Mouse (Mus musculus): ENCODE measurements around the gene Aplp2. TPM values are rescaled to one million over a fixed set of nuclear protein-coding genes. Genes with fewer than 3 reads are reported as not detected.
A peak's percentile ranks its signal among the peaks of the same experiment; 100 is the strongest.

Gene Aplp2
- total and polyA plus RNA-seq, 3 experiments: 285 to 413 (median 294) TPM

DNA sequence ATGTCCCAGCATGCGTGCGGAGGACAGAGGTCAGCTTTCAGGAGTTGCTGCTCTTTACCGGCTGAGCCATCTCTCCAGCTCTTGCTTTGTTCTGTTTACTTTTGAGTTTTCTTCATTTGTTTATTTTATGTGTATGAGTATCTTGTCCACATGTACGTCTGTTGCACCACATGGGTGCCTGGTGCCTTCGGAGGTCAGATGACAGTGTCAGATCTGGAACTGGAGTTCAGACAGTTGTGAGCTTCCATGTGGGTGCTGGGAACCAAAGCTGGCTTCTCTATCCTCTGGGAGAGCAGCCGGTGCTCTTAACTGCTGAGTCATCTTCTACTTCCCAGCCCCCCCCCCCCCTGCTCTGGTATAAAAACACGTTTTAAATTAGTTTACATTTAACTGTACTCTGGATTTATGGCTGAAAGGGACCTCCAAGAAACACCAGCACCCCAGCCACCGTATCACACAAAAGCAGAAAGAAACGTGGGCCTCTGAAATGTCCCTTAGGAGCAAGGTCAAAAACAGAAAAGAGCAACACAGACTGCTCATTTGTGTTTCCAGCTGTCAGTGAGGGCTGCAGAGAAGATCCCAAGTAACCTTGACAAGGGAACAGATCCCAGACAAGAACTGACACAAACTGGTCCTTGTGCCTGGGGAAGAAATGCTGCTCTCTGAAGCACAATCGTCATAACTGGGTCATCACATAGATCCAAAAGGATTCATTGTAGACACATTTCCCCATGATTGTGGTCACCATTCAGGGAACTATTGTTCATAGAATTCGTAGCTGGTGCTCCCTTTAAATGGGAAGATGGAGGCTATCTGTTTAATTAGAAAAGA lies 42.5 kb upstream of the Aplp2 start:
- H3K4me1 ChIP-seq (ENCODE audit: control insufficient read depth, insufficient read depth, low read length): peaks cover 5% of the 10 kb centered on the region
- H3K79me2 ChIP-seq (replicated peaks; ENCODE audit: control insufficient read depth, insufficient read depth, low read length): no peaks in the 10 kb centered on the region
- intact Hi-C loops (cut with DNase I): loop anchor here (1.0 to 5.0 kb wide), 2 partner anchors 26 to 42 kb away; partner anchors contain the start of genes Aplp2 and Prdm10
- H3K9ac ChIP-seq (ENCODE audit: low read depth, low read length): no peak overlapping the region
- no peak for TF ChIP-seq EP300 (IDR thresholded peaks at IDR 0.05; ENCODE audit: insufficient read depth, low read depth, low read length)
- no peak for TF ChIP-seq POLR2A (IDR thresholded peaks at IDR 0.05; ENCODE audit: insufficient read depth, low read depth, low read length)
- peak; percentile 24 to 35 for DNase-seq
- 60% methylated on average over 11 of the region's 11 CpGs for WGBS
- no peaks in the 10 kb centered on the region for H3K36me3 ChIP-seq (ENCODE audit: control insufficient read depth, insufficient read depth, low read length)
- no peaks in the 10 kb centered on the region for H3K27me3 ChIP-seq (ENCODE audit: control insufficient read depth, insufficient read depth, low read length)
- H3K27ac ChIP-seq: peak overlapping the region; percentile 75
- H3K4me3 ChIP-seq: peak overlapping the region; percentile 24; the same call in 1 of the 2 replicates

DNA sequence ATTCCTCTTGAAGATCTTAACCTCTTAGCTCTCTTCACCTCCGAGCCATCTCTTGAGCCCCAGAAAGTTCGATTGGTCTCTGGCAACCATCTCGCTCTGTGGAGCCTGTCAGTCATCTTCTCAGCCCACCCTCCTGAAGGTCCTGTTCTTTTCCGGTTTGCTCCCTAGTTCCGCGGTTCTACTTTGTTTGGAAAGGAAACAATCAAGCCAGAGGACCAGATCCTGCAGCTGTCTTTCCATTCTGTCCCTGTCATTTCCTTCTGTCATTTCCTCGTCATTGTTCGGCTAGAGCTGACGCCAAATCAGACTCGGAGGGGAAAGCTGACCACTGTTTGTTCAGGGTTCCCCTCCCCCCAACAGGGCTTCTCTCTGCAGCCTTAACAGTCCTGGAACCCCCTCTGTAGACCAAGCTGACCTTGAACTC lies 41.7 kb upstream of the Aplp2 start:
- Histone ChIP-seq H3K27ac (peak overlapping the region; percentile 75), H3K79me2 (replicated peaks; ENCODE audit: control insufficient read depth, insufficient read depth, low read length) (no peaks in the 10 kb centered on the region), H3K4me3 (peak overlapping the region; percentile 24; the same call in 1 of the 2 replicates), H3K27me3 (ENCODE audit: control insufficient read depth, insufficient read depth, low read length) (no peaks in the 10 kb centered on the region), H3K4me1 (ENCODE audit: control insufficient read depth, insufficient read depth, low read length) (peaks cover 5% of the 10 kb centered on the region), H3K9ac (ENCODE audit: low read depth, low read length) (no peak overlapping the region), H3K36me3 (ENCODE audit: control insufficient read depth, insufficient read depth, low read length) (no peaks in the 10 kb centered on the region)
- DNase-seq: peak; percentile 60 to 69
- TF ChIP-seq CTCF (IDR thresholded peaks at IDR 0.05): no peak
- peak; percentile 98 for TF ChIP-seq EP300 (IDR thresholded peaks at IDR 0.05; ENCODE audit: insufficient read depth, low read depth, low read length)
- TF ChIP-seq POLR2A (IDR thresholded peaks at IDR 0.05; ENCODE audit: insufficient read depth, low read depth, low read length): peak; percentile 63; the same call in 1 of the 2 replicates
- WGBS: 27% methylated on average over 10 of the region's 10 CpGs
- intact Hi-C loops (cut with DNase I): loop anchor here (1.0 to 5.0 kb wide), 2 partner anchors 27 to 41 kb away; partner anchors contain the start of genes Aplp2 and Prdm10

DNA sequence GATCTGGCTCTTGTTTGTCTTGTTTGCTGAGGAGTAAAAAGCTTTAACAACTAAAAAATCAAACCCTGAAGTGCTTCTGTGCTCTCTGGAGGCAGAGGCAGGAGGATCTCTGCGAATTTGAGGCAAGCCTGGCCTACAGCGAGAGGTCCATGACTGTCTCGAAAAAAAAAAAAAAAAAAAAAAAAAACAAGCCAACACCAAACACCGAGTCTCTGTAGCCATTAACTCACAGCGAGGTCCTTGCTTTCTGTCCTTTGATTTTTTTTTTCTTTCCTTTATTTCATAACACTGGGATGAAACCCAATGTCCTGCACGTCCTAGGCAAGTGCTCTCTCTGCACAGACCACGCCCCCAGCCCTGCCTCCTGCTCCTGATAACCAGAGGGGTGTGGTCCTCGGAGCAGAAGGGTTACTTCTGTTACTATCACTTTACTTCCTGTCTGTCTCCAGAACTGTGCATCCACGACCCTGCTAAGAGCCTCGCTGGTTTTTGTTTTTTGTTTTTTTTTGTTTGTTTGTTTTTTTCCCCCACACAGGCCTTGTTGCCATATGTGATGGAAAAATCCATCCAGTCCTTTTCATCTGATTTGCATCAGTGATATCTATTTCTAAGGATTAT lies 40.7 kb upstream of the Aplp2 start:
- 54% methylated on average over 10 of the region's 10 CpGs for WGBS
- DNase-seq: peak; percentile 61 to 76
- Histone ChIP-seq H3K79me2 (replicated peaks; ENCODE audit: control insufficient read depth, insufficient read depth, low read length) (no peaks in the 10 kb centered on the region), H3K36me3 (ENCODE audit: control insufficient read depth, insufficient read depth, low read length) (no peaks in the 10 kb centered on the region), H3K9ac (ENCODE audit: low read depth, low read length) (no peak overlapping the region), H3K4me3 (no peak overlapping the region), H3K27ac (peak overlapping the region; percentile 75), H3K4me1 (ENCODE audit: control insufficient read depth, insufficient read depth, low read length) (peaks cover 5% of the 10 kb centered on the region), H3K27me3 (ENCODE audit: control insufficient read depth, insufficient read depth, low read length) (no peaks in the 10 kb centered on the region)
- TF ChIP-seq CTCF (IDR thresholded peaks at IDR 0.05) (no peak), EP300 (IDR thresholded peaks at IDR 0.05; ENCODE audit: insufficient read depth, low read depth, low read length) (no peak), POLR2A (IDR thresholded peaks at IDR 0.05; ENCODE audit: insufficient read depth, low read depth, low read length) (no peak)
- intact Hi-C loops (cut with DNase I): loop anchor here (5.0 kb wide), 1 partner anchor 40 kb away; the partner anchor contains the start of gene Aplp2

DNA sequence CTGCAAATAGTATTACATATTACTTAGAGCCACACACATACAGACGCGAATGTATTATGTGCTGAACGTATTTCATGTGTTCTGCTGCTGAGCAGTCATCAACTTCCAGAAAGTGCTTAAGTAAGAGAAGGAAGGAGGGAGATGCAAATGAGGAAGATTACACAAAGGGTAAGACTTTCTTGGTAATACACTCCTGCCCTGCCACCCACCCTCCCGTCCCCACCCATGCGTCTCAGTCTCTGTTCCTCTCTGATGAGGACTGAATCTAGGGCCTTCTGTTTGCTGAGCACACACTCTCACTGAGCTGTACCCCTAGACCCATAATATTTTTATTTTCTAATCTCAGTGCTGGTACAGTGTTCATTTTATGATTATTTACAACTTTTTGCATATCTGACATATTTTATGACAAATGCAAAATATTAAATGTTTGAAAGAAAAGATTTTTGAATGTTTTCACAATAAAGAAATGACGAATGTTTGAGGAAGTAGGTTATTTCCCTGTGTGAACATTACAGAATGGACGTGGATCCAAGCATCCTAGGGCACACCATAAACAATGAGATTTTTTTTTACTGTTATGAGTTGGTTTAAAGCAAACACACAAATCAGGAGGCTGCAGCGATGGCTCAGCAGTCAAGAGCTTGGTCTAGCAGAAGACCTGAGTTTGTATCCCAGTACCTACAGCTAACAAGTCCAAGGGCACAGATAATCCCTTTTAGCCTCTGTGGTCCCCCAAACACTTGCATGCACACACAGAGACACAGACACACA lies 36.0 kb upstream of the Aplp2 start:
- DNase-seq: no peak
- Histone ChIP-seq H3K9ac (ENCODE audit: low read depth, low read length) (no peak overlapping the region), H3K27ac (no peak overlapping the region), H3K27me3 (ENCODE audit: control insufficient read depth, insufficient read depth, low read length) (no peaks in the 10 kb centered on the region), H3K4me1 (ENCODE audit: control insufficient read depth, insufficient read depth, low read length) (no peaks in the 10 kb centered on the region), H3K79me2 (replicated peaks; ENCODE audit: control insufficient read depth, insufficient read depth, low read length) (no peaks in the 10 kb centered on the region), H3K4me3 (no peak overlapping the region), H3K36me3 (ENCODE audit: control insufficient read depth, insufficient read depth, low read length) (no peaks in the 10 kb centered on the region)
- WGBS: 76% methylated on average over 8 of the region's 8 CpGs
- TF ChIP-seq EP300 (IDR thresholded peaks at IDR 0.05; ENCODE audit: insufficient read depth, low read depth, low read length) (no peak), CTCF (IDR thresholded peaks at IDR 0.05) (no peak), POLR2A (IDR thresholded peaks at IDR 0.05; ENCODE audit: insufficient read depth, low read depth, low read length) (no peak)
- intact Hi-C loops (cut with DNase I): no loop called here

DNA sequence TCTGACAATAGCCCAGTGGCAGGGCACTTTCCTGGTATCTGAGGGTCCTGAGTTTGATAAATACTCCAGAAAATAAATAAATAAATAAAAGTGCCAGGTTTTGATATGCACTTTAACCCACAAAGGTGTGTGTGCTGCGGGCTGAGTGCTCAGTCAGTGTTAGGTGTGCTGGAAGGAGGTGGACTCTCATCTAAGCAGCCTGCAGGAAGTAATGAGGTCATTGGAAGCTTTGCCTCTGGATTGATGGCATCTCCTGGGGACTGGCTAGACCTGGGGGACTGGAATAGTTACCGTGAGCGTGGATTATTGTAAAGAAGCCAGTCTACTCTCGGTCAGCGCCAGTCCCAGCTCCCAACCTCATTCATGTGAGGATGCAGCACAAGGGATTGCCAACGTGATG lies 34.8 kb upstream of the Aplp2 start:
- intact Hi-C loops (cut with DNase I): no loop called here
- H3K9ac ChIP-seq (ENCODE audit: low read depth, low read length): no peak overlapping the region
- no peak for DNase-seq
- H3K27me3 ChIP-seq (ENCODE audit: control insufficient read depth, insufficient read depth, low read length): no peaks in the 10 kb centered on the region
- H3K36me3 ChIP-seq (ENCODE audit: control insufficient read depth, insufficient read depth, low read length): no peaks in the 10 kb centered on the region
- 42% methylated on average over 6 of the region's 6 CpGs for WGBS
- H3K4me1 ChIP-seq (ENCODE audit: control insufficient read depth, insufficient read depth, low read length): no peaks in the 10 kb centered on the region
- TF ChIP-seq EP300 (IDR thresholded peaks at IDR 0.05; ENCODE audit: insufficient read depth, low read depth, low read length) (no peak), POLR2A (IDR thresholded peaks at IDR 0.05; ENCODE audit: insufficient read depth, low read depth, low read length) (no peak)
- H3K4me3 ChIP-seq: no peak overlapping the region
- no peak overlapping the region for H3K27ac ChIP-seq
- no peaks in the 10 kb centered on the region for H3K79me2 ChIP-seq (replicated peaks; ENCODE audit: control insufficient read depth, insufficient read depth, low read length)

Measured in heart, adult 2 months (tissue).